Mouse (Mus musculus): ENCODE data around the gene Nek1.
A peak's percentile ranks its signal among the peaks of the same experiment; 100 is the strongest.

Gene Nek1

DNA sequence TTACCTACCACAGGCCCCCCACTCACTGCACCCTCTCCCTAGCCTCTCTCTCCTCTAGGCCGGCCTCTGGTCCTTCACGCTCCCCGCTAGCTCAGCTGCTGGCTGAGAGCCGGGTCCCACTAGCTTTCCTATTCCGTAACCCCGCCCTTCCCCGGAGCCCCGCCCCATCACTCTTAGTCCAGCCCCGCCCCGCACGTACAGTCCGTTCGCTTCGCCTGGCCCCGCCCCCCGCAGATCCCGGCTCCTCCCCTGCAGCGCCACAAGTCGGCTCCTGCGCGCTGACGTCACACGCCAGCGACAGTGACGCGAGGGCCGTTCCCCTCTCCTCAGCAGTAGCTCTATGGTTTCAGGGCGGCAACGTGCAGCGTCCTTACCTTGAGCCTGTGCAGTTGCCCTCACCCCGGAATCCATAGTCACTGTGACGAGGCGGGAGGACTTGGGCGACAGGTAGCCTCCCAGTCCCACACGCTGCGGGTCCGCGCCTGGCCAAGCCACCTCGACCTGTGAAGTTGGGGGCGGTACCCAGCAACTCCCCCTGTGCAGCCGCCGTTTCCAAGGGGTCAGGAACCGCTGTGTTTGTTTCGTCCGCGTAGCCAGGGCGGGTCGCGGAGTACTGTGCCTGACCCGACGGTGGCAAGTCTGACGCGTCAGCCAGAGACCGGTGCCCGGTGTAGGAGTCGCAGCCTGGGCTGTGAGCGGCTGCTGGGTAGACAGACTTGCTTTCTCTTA, at the start of gene Nek1:
Nek1 (plus strand) TSS at position 286 of the 729 bp plus-strand sequence.
- DNase-seq (ENCODE audit: low spot score): peak; percentile 95

DNA sequence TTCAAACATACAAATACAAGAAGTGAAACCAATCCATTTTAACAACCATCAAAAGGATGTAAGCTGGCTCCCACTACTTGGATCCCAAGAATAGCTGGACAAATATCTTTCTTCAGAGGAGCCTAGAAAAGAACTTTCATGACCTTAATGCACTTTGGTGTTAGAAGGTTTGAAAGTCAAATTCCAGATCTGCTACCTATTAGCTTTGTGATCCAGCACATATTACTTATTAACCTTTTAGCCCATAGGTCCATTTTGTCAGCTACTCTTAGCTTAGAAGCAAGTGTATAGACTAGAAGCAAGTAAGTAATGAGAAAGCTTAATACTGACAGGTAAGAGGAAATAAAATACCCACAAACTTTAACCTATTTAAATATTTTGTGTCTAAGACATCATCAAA, 45.5 kb upstream of the Nek1 start:
- DNase-seq (ENCODE audit: low spot score): no peak

DNA sequence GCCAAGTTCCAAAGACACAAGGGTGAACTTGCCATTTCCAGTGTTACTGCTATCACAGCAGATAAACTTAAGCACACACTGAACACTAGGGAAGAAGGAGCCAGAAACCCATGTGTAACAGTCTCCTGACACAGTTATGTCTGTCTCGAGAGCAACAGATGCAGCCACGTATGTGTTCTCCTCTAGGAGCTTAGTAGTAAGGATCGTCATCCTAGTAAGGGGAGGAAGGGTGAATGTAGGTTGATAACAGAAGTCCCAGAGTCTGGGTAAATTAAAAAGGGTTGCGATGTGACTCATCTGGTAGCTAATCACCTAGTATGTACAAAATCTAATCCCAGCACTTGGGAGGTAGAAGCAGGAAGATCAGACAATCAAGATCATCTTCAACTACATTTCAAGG, 43.1 kb upstream of the Nek1 start:
- DNase-seq (ENCODE audit: low spot score): no peak

DNA sequence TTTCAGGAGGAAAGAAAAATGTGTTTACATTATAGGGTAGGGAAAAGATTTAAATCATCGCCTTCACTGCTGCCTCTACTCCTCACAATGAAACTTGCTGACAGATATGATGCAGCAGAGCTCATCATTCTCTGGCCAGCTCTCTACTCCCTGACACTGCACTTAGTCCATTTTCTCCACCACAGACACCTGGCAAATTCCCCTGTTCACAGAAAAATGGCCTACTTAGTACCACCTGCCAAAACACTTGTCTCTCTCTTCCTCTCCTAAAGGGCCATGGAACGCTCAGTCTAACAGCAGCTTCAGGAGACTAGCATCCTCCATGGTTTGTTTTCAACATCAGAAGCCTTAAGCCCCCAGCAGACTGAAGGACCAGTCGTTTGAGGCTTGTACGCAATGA, 41.7 kb upstream of the Nek1 start:
- no peak for DNase-seq (ENCODE audit: low spot score)

DNA sequence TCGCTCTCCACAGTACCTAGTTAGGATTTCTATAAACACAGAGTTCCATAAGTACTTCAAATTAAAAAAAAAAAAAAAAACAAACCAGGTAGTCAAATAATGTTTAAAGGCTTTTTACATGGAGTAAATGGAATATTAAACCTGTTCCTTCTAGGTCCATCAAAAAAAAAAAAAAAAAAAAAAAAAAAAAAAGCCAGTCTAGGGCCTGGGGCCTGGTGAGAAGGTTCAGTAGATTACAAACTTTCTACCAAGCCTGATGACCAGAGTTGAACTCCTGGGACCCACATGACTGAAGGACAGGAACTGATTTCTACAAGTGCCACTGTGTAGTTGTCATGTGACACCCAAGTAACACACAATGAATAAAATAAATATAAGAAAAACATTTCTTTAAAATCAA, 41.2 kb upstream of the Nek1 start:
- DNase-seq (ENCODE audit: low spot score): no peak

DNA sequence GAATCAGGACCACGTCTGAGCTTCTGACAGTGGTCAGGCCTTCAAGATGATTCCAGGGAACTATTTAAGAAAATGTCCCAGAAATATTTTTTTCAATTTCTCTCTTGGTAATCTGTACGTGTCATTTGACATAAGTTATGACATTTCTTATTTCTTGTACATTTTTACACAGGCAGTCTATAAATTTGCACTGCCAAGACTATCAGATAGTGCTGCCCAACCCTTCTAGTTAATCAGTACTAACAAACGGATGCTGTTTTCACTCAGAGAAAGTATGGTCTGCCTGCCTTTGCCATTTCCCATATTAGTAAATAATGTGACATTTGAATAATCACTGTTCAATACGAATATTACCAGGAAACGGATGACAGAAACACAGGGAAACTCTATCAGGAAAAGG, 40.2 kb upstream of the Nek1 start:
- DNase-seq (ENCODE audit: low spot score): no peak

DNA sequence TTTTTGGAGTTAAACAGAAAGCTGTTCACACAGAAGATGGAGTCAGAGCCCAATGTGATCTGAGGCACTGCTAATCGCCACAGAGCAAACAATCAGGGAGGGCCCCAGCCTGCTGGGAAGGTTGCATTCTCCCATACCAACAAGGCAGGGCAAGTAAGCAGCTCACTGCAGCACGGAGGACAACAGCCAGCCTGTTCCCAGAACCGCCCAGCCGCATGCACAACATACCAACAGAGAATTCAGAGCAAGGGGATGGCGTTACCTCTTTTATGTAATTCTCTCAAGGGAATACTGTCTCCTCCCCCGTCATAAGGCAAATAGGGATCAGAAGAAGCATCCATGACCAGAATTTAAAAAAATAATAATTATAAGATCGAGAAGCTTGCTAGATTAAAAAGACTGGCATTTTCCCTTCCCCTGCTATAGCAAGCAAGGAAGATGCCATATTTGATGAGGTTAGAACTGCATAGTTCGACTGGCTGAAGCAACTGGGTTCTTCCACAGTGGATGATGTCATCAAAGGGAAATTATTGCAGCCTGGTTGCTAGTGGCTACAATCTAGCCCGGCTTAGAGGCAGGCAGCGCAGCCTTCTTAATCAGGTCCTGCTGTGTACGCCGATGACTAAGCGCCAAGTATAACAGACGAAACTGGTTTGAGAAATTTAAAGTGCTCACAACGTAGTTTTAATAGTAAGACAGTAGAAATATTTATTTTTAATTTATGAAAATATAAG, 38.5 kb upstream of the Nek1 start:
- DNase-seq (ENCODE audit: low spot score): peak; percentile 85

DNA sequence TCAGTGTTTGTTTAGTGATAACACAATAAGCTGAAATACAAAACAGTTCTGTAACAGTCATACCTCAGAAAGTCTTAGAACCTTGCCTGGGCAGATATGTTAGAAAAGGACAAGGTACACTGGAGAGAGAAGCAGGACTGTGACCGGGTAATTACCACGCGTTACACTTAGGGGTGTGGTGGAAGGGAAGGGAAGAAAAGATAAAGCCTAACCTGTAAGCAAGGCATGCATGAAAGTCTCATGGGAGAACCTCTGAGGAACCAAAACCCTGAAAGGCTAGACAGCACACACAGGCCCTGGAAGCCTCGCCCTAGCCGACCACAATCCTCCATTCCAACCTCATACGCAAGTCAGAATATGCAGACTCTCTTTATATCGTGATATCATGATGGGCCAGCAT, 36.1 kb upstream of the Nek1 start:
- no peak for DNase-seq (ENCODE audit: low spot score)

DNA sequence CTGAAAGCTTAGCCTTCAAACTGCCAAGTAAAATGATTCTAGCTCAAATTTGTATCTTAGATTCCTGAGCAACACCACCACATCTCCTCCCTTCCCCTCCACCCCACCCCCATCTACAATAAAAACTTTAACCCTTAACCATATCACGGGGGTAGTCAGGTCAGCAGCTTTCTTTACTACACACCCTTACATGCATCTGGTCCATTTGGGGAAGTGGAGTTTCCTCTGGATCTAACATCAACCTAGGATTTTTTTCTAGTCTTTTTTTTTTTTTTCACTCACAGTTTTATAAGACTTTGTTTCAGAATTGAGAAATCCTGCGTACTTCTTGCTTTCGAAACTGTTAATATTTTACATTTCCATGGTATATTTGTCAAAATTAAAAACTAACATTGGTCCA, 30.2 kb upstream of the Nek1 start:
- DNase-seq (ENCODE audit: low spot score): no peak

DNA sequence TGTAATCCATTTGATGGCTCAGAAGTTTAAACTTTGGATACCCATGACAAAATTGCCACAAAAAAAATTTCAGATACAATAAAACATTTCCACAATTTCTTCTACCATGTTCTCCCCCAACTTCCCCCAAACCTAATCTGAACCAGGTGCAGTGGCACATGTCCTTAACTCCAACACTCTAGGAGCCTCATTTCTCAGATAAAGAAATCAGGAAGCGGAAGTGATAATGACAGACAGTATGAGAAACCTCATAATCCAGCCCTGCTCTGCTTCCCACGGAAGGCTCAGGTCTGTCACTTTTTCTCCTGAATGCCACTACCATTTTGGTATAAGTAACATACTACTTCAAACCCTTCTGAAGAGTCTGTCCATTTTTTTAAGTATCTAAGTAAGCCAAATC, 29.1 kb upstream of the Nek1 start:
- no peak for DNase-seq (ENCODE audit: low spot score)

DNA sequence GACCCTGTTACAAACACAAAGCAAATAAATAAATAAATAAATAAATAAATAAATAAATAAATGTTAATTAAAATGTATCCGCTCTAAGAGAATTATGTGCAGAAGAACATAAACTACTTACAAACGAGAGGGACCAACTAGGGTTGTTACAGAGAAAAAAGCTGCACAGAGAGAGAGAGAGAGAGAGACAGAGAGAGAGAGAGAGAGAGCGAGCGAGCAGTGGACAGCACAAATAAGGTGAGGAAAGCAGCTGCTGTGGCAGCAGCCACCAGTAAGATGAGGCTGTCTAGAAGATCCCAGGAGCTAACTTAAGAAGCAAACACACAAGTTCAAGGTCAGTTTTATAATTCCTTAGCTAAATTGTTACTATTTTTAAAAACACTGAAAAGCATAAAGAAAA, 28.5 kb upstream of the Nek1 start:
- no peak for DNase-seq (ENCODE audit: low spot score)

DNA sequence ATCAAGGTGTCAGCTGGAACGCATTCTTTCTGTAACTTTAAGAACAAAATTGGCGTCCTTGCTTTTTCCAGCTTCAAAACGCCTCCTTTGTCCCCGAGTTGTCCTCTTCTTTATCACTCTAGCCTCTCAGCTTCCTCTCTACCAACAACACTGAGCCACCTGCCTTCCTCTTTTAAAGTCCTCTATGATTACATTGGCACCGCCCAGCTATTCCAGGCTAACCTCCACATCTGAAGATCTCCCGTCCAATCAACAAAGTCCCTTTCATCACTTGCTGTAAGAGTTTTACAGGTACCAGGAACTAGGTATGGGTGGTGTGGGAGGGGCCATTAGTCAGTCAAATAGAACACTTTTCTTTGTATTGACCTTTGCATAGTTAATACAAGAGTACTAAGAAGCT, 27.7 kb upstream of the Nek1 start:
- no peak for DNase-seq (ENCODE audit: low spot score)

DNA sequence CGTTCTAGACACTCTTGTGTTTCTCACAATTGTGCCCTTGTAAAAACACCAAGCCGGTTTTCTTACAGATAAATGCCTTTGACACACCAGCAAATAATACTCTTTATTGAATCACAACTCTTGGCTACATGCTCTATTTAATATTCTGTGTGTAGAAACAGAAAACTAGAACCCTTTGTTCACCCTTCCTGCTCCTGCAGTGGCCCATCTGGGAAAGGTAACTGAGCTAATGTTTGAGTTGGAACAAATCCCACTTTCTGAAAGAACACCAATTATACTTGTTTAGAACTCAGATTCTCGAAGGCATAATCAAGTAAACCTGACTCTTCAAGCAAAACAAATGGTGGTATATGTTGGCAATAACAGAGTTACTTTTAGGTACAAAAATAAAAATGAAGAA, 27.3 kb upstream of the Nek1 start:
- DNase-seq (ENCODE audit: low spot score): no peak

DNA sequence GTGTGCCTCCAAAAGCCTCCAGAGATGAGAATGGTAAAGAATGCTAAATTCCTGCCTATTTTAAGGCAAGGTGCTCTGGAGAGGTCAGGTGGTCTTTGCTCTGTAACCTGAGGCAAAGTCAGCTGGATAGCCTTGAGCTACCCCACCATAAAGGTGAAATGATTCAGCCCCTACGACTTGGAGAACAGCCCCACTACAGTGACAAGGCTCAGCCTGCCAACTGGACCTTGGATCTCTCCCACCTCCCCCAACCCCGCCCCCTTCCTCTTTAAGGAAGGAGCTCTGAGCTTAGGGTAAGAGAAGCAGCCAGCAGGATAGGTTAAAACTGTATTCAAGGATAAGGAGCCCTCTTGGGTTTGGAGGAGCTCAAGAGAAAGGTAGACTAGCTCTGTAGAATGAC, 23.9 kb upstream of the Nek1 start:
- DNase-seq (ENCODE audit: low spot score): no peak

DNA sequence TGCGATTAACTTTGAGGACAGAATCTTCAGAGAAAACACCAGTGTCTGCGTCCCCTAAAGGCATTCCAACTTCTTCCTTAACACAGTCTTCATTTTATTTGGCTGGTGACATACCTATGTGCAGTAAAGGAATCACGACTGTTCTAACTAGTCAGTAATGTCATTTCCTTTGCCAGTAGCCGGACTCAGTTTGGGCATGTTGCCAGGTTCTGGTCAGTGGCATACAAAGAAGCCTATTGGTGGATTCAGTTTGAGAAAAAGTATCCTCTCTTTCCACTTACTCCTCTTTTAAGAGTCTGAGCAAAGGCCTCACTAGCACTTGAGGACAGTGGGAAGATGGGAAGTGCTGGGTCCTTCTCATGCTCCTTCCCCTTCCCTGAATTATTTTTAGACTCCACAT, 21.2 kb upstream of the Nek1 start:
- no peak for DNase-seq (ENCODE audit: low spot score)

DNA sequence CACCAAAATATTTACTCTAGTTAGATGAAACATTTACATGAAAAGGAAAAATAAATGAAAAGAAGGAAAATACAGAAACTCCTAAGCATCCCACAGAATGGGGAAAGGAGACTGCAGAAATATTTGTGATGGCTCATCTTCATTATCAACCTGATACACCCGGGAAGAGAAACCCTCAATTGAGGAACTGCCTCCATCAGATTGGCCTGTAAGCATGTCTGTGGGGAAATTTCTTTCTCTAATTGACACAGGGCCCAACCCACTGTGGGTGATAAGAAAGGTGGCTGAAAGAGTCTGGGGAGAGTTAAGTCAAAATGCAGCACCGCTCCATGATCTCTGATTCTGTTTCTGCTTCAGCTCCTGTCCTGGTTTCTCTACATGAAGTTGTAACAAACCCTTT, 19.5 kb upstream of the Nek1 start:
- DNase-seq (ENCODE audit: low spot score): no peak

DNA sequence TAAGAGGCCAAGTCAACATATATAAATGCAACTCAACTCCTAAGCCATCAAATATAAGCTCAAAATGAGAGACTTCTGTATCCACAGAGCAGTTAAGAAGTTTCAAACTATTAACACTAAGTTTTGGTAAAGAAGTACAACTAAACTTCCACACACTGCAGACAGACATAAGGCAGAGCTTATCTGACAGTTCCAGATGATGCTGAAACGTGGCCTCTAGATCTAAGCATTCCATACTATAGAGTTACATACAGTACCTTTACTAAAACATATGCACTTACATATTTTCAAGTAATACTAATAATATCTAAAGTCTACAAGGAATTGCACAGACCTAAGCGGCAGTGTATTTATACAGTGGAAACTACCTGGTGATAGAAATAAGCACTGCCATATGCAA, 18.2 kb upstream of the Nek1 start:
- DNase-seq (ENCODE audit: low spot score): no peak

DNA sequence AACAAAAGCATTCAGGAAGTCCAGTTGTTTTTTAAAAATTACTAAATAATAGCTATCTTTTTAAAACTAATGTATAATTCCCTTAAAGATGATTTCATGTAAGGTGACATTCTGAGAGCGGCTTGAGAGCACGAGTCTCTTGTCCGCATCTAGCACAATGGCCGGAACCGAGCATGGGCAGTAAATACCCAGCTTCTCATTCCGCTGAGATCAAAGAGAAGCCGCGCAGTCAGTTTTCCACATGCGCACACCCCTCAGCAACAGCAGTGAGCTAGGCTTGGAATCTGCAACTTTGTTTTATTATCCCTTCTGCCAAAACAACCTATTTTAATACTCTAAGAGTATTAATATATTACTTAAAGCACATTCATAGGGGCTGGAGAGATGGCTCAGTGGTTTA, 16.2 kb upstream of the Nek1 start:
- DNase-seq (ENCODE audit: low spot score): no peak

DNA sequence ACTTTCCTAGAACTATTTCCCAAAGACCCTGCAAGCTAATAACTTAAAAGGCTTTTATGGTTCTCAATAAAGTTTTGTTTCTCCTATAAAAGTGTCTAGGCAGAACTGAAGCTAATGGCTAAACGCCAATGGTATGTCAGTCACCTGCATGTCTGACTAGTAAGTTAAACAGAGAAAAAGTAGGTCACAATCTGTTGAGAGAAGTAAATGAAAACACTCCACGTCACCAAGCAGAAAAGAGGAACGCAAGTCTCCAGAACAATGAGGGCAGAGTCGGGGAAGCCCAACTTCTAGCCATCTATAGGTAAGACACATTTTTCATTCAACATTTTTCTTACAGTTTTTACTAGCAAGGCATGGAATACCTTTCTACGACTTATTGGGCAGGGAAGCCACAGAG, 14.5 kb upstream of the Nek1 start:
- DNase-seq (ENCODE audit: low spot score): no peak

DNA sequence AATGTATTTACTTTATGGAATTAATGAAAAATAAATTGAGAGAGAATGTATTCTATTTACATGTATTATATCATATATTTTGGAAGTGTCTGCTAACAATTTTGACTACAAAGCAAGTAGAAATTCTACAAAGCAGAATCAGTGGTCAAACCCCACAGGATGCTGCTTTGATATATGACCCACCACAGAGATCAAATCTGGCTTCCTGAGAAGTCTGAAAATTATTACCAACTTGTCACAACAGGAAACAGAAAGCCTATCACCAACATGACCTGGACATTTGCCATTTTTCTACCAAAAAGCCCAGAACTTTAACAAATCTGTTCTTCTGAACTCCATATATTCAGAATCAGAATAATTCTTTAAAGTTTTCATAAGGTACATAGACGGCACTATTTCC, 11.6 kb upstream of the Nek1 start:
- DNase-seq (ENCODE audit: low spot score): no peak

DNA sequence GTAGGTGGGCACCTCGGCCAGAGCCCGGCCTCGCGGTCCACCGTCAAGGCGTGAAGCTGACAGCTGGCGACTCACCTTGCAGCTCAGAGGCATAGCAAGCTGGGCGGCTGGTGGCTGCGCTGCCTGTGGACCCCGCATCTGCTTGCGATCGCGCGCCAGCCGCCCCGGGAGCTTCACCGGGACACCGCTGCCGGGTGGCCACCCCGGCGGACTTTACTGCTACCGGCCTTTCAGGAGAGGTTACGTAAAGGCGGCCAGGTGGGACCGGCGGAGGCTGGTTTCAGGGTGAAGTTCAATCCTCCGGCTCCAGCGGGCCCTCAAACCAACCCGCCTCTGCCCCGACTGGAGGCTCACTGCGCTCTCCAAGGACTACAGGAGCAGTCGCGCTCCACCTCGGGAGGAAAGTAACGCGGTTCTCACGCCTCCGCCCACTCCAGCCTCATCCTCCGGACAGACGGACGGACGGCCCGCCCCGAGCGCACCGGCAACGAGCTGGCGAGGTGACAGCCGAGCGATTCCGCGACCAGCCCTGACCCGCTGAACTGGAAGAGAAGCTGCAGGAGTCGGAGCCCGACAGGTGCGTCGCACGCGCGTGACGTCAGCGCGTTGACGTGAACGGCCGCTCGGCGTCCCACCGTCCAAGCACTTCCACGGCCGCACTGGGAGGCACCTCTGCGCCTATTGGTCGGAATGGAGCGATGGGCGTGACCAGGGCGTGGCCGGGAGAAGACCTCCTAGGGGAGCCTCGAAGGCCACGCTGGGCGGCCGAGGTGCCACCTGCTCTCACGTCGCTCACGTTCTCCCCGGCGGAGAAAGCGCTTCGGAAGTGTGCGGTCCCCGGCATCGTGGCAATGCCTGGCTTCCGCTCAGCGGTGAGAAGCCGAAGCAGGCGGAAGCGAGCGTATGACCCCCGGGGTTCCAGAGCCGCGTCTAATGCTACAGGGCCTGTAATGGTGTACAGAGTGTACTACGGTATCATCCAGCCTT, 10.0 kb upstream of the Nek1 start, which contains the start of gene Clcn3:
Clcn3 (minus strand) TSS at position 600 of the 987 bp plus-strand sequence.
- peak; percentile 94 for DNase-seq (ENCODE audit: low spot score)

DNA sequence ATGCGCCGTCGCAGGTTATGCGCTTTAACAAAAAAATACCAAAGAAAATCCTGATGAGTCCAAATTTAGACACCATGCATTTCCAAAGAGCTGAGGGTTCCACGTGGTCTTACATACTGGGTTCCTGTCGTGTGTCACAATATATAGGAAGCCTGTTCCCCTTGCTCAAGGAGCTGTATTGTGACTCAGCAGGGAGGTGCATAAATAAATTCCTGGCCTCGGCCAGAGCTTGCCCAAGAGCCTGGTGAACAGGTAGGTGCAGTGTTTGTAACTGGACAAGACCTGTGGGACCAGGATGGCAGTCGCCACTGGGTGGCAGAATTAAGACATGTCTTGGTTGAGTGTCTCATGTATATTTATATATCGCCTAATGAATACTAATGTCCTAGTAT, 9.3 kb upstream of the Nek1 start:
- DNase-seq (ENCODE audit: low spot score): peak; percentile 65
